Mouse (Mus musculus): ENCODE measurements at regions not wholly inside any gene's neighbourhood (a gene's known extent, or its start where the extent isn't known, plus 50 kb on each side); places are given as distances from the start of the nearest gene placed in this dataset.
"Not testable (repeated sequence)": the region's sequence is repeated elsewhere in the genome, so short reads cannot be mapped to it uniquely, and the experiment has no call there.

GRCm38 (mm10) chr8:126099889-126100288 lies 104.9 kb downstream of the Kcnk1 start:
- Histone ChIP-seq H3K36me3 (ENCODE audit: control insufficient read depth, insufficient read depth, low read length) (no peaks in the 10 kb centered on the region), H3K27ac (ENCODE audit: control insufficient read depth, insufficient read depth, low read length) (no peak overlapping the region), H3K4me1 (replicated peaks; ENCODE audit: control insufficient read depth, insufficient read depth, low read length) (no peaks in the 10 kb centered on the region), H3K27me3 (ENCODE audit: control insufficient read depth, insufficient read depth, low read length) (no peaks in the 10 kb centered on the region), H3K4me3 (ENCODE audit: control insufficient read depth, insufficient read depth, low read length) (no peak overlapping the region)
- TF ChIP-seq POLR2A (IDR thresholded peaks at IDR 0.05; ENCODE audit: control insufficient read depth, extremely low read depth, insufficient read depth, low read length, poor library complexity) (no peak), CTCF (IDR thresholded peaks at IDR 0.05; ENCODE audit: borderline replicate concordance, control insufficient read depth, extremely low read depth, insufficient read depth, low read length, poor library complexity) (no peak)
- DNase-seq: no peak
- WGBS: 68% methylated on average over 4 of the region's 4 CpGs

- Histone ChIP-seq H3K4me1 (replicated peaks; ENCODE audit: control insufficient read depth, insufficient read depth, low read length) (no peaks in the 10 kb centered on the region), H3K36me3 (ENCODE audit: control insufficient read depth, insufficient read depth, low read length) (no peaks in the 10 kb centered on the region), H3K27me3 (ENCODE audit: control insufficient read depth, insufficient read depth, low read length) (no peaks in the 10 kb centered on the region), H3K27ac (ENCODE audit: control insufficient read depth, insufficient read depth, low read length) (no peak overlapping the region), H3K4me3 (ENCODE audit: control insufficient read depth, insufficient read depth, low read length) (no peak overlapping the region)
- no peak for DNase-seq
- no peak for TF ChIP-seq POLR2A (IDR thresholded peaks at IDR 0.05; ENCODE audit: control insufficient read depth, extremely low read depth, insufficient read depth, low read length, poor library complexity)
- TF ChIP-seq CTCF (IDR thresholded peaks at IDR 0.05; ENCODE audit: borderline replicate concordance, control insufficient read depth, extremely low read depth, insufficient read depth, low read length, poor library complexity): no peak
- 84% methylated on average over 3 of the region's 3 CpGs for WGBS
Observed at GRCm38 (mm10) chr8:126105043-126105442, 110.1 kb downstream of the Kcnk1 start.

- Histone ChIP-seq H3K4me1 (replicated peaks; ENCODE audit: control insufficient read depth, insufficient read depth, low read length) (no peaks in the 10 kb centered on the region), H3K36me3 (ENCODE audit: control insufficient read depth, insufficient read depth, low read length) (no peaks in the 10 kb centered on the region), H3K27ac (ENCODE audit: control insufficient read depth, insufficient read depth, low read length) (no peak overlapping the region), H3K4me3 (ENCODE audit: control insufficient read depth, insufficient read depth, low read length) (no peak overlapping the region), H3K27me3 (ENCODE audit: control insufficient read depth, insufficient read depth, low read length) (no peaks in the 10 kb centered on the region)
- no peak for DNase-seq
- WGBS: 82% methylated on average over 6 of the region's 6 CpGs
- TF ChIP-seq CTCF (IDR thresholded peaks at IDR 0.05; ENCODE audit: borderline replicate concordance, control insufficient read depth, extremely low read depth, insufficient read depth, low read length, poor library complexity): no peak
- TF ChIP-seq POLR2A (IDR thresholded peaks at IDR 0.05; ENCODE audit: control insufficient read depth, extremely low read depth, insufficient read depth, low read length, poor library complexity): no peak
Observed at GRCm38 (mm10) chr8:126126041-126126440, 131.1 kb downstream of the Kcnk1 start.

DNA sequence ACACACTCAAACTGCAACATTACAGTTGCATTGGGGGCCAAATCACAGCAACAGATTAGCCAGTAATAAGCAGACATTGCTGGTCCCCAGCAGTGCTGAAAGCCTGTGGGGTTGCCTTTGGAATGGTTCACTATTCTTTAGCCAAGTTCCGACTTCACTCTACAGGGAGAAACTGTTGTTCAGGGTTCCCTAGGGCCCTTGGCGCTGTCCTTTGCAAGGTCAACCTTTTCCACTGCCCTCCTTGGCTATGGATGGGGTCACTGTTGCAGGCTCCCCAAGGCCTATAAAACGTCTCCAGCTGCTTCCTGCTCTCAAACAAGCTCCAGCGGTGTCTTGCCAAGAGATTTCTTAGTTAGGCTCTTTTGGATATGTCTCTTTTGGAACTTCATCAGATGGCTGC lies 137.1 kb downstream of the Kcnk1 start:
- 78% methylated on average over 4 of the region's 4 CpGs for WGBS
- no peak for DNase-seq
- no peak for TF ChIP-seq CTCF (IDR thresholded peaks at IDR 0.05; ENCODE audit: borderline replicate concordance, control insufficient read depth, extremely low read depth, insufficient read depth, low read length, poor library complexity)
- no peak for TF ChIP-seq POLR2A (IDR thresholded peaks at IDR 0.05; ENCODE audit: control insufficient read depth, extremely low read depth, insufficient read depth, low read length, poor library complexity)
- no peaks in the 10 kb centered on the region for H3K27me3 ChIP-seq (ENCODE audit: control insufficient read depth, insufficient read depth, low read length)
- no peak overlapping the region for H3K4me3 ChIP-seq (ENCODE audit: control insufficient read depth, insufficient read depth, low read length)
- no peaks in the 10 kb centered on the region for H3K36me3 ChIP-seq (ENCODE audit: control insufficient read depth, insufficient read depth, low read length)
- no peaks in the 10 kb centered on the region for H3K4me1 ChIP-seq (replicated peaks; ENCODE audit: control insufficient read depth, insufficient read depth, low read length)
- H3K27ac ChIP-seq (ENCODE audit: control insufficient read depth, insufficient read depth, low read length): no peak overlapping the region

DNA sequence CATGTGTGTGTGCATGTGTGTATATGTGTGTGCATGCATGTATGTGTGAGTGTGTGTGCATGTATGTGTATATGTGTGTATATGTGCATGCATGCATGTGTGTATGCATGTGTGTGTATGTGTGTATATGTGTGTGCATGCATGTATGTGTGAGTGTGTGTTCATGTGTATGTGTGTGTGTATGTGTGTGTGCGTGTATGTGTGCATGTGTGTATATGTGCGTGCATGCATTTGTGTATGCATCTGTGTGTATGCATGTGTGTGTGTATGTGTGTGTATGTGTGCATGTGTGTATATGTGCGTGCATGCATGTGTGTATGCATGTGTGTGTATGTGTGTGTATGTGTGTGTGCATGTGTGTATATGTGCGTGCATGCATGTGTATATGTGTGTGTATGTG lies 137.9 kb downstream of the Kcnk1 start:
- not testable (repeated sequence) for H3K27me3 ChIP-seq (ENCODE audit: control insufficient read depth, insufficient read depth, low read length); H3K4me1 ChIP-seq (replicated peaks; ENCODE audit: control insufficient read depth, insufficient read depth, low read length); H3K27ac ChIP-seq (ENCODE audit: control insufficient read depth, insufficient read depth, low read length); DNase-seq; H3K36me3 ChIP-seq (ENCODE audit: control insufficient read depth, insufficient read depth, low read length); H3K4me3 ChIP-seq (ENCODE audit: control insufficient read depth, insufficient read depth, low read length)
- WGBS: 98% methylated on average over 4 of the region's 4 CpGs

- H3K27ac ChIP-seq (ENCODE audit: control insufficient read depth, insufficient read depth, low read length): no peak overlapping the region
- no peak overlapping the region for H3K4me3 ChIP-seq (ENCODE audit: control insufficient read depth, insufficient read depth, low read length)
- TF ChIP-seq CTCF (IDR thresholded peaks at IDR 0.05; ENCODE audit: borderline replicate concordance, control insufficient read depth, extremely low read depth, insufficient read depth, low read length, poor library complexity) (no peak), POLR2A (IDR thresholded peaks at IDR 0.05; ENCODE audit: control insufficient read depth, extremely low read depth, insufficient read depth, low read length, poor library complexity) (no peak)
- H3K27me3 ChIP-seq (ENCODE audit: control insufficient read depth, insufficient read depth, low read length): peaks cover 7% of the 10 kb centered on the region; the same call in 1 of the 2 replicates
- no peaks in the 10 kb centered on the region for H3K36me3 ChIP-seq (ENCODE audit: control insufficient read depth, insufficient read depth, low read length)
- 73% methylated on average over 10 of the region's 10 CpGs for WGBS
- DNase-seq: no peak
- no peaks in the 10 kb centered on the region for H3K4me1 ChIP-seq (replicated peaks; ENCODE audit: control insufficient read depth, insufficient read depth, low read length)
Observed at GRCm38 (mm10) chr8:126135100-126135499, 140.1 kb downstream of the Kcnk1 start.

DNA sequence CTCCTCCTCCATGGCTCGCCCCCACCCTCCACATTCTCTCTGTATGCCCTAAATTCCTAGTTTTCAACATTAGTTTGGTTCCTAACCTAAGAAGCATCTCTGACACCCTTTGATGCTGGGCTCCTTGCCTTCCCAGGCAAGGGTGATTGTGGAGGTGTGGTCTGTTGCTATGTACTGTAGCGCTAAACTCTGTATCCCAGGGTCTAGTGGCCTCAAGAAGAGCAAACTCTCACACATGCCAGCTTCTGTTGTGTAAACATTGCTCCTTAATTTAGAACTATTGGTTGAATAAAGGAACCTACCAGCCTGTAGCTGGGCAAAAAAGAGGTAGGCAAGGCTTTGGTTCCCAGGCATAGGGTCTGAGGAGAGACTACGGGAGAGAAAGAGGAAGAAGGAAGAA lies 140.6 kb downstream of the Kcnk1 start:
- Histone ChIP-seq H3K27me3 (ENCODE audit: control insufficient read depth, insufficient read depth, low read length) (peaks cover 7% of the 10 kb centered on the region; the same call in 1 of the 2 replicates), H3K4me3 (ENCODE audit: control insufficient read depth, insufficient read depth, low read length) (no peak overlapping the region), H3K27ac (ENCODE audit: control insufficient read depth, insufficient read depth, low read length) (no peak overlapping the region), H3K36me3 (ENCODE audit: control insufficient read depth, insufficient read depth, low read length) (no peaks in the 10 kb centered on the region), H3K4me1 (replicated peaks; ENCODE audit: control insufficient read depth, insufficient read depth, low read length) (no peaks in the 10 kb centered on the region)
- WGBS: 73% methylated on average over 3 of the region's 3 CpGs
- DNase-seq: no peak
- TF ChIP-seq POLR2A (IDR thresholded peaks at IDR 0.05; ENCODE audit: control insufficient read depth, extremely low read depth, insufficient read depth, low read length, poor library complexity) (no peak), CTCF (IDR thresholded peaks at IDR 0.05; ENCODE audit: borderline replicate concordance, control insufficient read depth, extremely low read depth, insufficient read depth, low read length, poor library complexity) (no peak)

Measured in thymus, adult 2 months (tissue).